Mouse (Mus musculus): ENCODE results near the gene Pgm3.

Pgm3 gene

GRCm38 (mm10) chr9:86569314-86569910 lies 2.2 kb downstream of the Pgm3 start:
- no peak for DNase-seq (ENCODE audit: low spot score)

DNA sequence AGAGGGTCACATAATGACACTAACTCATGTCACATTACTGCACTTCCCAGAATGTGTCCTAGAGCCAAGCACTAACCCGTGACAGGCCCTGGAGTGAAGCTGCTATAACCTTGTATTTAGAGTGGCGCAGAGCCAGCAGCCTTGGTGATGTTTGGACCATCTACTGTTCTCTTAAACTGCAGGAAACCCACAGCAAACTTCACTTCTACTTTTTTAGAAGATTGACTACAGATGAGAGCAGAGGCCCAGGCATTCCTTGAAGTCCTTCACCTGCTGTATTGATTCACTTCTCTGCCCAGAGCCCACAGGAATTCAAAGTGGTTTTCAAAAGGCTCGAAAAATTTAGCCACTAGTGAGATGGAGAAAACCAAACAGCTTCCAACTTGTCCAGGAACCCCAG lies 11.1 kb downstream of the Pgm3 start:
- DNase-seq (ENCODE audit: low spot score): no peak

GRCm38 (mm10) chr9:86554641-86555040 lies 17.0 kb downstream of the Pgm3 start:
- DNase-seq (ENCODE audit: low spot score): no peak

DNA sequence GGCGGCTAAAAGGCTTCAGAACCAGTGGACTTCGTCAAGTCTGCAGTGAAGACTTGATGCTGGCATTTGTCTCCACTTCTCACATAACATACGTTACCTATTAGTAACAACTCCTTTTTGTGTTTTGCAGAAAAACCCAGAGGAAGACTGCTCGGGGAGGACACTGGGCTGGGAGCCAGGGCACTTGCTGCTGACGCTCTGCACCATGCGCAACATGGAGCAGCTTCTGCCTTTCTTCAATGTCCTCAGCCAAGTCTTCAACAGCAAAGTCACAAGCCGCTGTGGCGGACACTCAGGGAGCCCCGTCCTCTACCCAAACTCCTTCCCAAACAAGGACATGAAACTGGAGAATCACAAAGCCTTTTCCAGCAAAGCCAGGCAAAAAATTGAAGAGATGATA lies 17.8 kb downstream of the Pgm3 start:
- DNase-seq (ENCODE audit: low spot score): no peak

DNA sequence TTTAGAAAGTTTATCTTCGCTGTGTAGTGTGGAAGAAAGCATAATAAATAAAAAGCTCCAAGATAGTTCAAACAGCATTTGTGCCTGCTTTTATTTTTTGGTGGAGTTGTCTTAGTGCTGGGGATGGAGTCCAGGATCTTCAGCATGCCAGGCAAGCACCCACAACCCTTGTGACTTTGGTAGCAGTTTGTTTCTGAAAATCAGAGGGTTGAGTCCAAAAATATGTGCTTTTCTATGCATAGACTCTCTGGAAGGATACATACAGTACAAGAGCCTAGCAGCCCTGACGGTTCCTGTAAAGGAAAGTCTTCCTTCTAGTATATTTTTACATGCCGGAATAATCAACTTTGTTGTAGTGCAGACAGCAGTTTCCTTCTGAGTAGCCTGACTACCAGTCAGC lies 20.9 kb downstream of the Pgm3 start:
- DNase-seq (ENCODE audit: low spot score): no peak

DNA sequence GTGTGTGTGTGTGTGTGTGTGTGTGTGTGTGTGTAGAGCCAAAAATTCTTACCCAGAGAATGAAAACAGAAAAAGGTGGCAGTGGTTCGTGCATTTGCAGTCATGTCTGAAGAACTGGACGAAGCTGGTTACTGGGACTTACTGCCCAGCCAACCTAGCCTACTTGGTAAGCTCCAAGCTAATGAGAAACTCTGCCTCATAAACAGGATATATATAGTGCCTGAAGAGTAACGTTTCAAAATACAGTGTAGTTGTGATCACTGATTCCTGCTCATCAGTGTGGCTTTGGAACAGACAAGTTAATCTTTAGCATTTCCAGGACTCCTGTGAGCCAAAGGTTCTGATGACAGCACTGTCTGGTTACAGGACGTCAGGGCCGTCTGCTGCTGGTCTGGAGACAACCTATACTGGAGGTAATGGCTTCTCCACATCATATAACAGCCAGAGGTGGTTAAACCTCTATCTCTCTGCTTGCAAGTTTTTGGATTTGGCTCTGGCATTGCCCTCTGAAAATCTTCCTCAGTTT lies 21.9 kb downstream of the Pgm3 start:
- DNase-seq (ENCODE audit: low spot score): no peak

- DNase-seq (ENCODE audit: low spot score): no peak
These were observed 27.1 kb downstream of the Pgm3 start for GRCm38 (mm10) chr9:86544559-86544958.

DNA sequence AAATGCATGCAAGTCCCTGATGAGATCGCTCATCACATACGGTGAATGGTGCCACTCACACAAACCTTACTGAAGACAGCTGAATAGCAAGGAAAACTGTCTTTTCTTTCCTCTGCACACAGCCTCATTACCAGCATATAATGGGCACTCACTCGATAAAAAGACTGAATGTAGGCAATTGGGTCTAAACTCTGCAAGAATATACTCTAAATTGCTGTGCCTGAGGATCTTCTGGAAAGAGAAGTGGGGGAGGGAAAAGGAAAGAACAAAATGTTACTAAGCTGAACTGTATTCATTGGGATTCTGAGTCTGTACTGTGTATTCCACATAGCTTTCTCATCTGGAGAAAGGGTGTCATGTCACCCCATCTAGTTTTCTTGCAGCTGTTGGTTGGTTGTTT lies 28.2 kb downstream of the Pgm3 start:
- no peak for DNase-seq (ENCODE audit: low spot score)

- DNase-seq (ENCODE audit: low spot score): no peak
These were observed 37.6 kb downstream of the Pgm3 start for GRCm38 (mm10) chr9:86534071-86534470.

DNA sequence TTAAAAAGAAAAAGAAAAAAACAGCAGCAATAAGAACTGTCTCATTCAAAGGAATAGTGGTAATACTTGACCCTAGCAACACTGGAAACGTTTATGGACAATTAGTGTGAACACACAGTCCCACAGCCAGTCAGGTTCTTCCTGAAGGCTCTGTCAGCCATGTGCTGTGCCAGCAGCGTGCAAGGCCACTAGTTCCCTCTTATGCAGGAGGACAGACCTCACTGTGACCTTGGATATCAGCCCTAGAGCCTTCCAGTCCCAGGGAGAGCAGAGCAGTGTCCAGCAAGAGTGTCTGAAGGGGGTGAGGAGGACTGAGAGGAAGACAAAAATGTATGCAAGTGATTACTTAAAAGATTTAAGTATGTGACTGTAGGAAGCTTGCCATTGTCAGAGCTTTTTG lies 46.0 kb downstream of the Pgm3 start:
- no peak for DNase-seq (ENCODE audit: low spot score)

- no peak for DNase-seq (ENCODE audit: low spot score)
These were observed 49.3 kb downstream of the Pgm3 start for GRCm38 (mm10) chr9:86522335-86522734.

DNA sequence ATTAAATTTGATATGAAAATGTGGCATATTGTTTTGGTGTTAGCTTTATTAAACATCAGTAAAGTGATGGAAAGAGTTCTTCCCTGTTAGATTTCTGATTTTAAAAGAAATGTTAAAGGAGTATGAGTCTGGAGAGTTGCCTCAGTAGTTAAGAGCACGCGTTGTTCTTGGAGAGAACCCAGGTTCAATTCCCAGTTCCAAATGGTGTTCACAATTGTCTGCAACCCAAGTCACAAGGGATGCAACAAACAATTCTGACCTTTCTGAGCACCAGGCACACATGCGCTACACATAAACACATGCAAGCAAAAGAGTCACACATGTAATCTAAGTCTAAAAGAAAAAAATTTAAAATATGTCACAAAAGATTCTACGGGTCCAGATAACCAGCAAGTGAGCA lies 56.8 kb downstream of the Pgm3 start:
- DNase-seq (ENCODE audit: low spot score): no peak

- DNase-seq (ENCODE audit: low spot score): no peak
These were observed 57.3 kb downstream of the Pgm3 start for GRCm38 (mm10) chr9:86514390-86514789.

DNA sequence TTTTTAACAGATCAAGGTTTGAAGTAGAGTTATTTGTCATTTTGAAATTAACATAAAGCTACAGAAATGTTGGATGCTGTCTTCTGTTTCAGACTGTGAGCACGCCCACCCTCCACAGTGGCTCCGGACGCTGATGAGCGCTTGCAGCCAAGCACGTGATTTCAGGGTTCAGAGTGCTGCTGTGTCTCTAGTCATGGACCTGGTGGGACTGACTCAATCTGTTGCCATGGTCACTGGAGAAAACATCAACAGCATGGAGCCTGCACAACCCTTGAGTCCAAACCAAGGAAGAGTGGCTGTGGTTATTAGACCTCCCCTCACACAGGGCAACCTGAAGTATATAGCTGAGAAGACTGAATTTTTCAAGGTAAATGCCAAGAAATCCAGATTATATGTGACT lies 57.9 kb downstream of the Pgm3 start:
- DNase-seq (ENCODE audit: low spot score): no peak

GRCm38 (mm10) chr9:86507437-86507836 lies 64.2 kb downstream of the Pgm3 start:
- DNase-seq (ENCODE audit: low spot score): no peak
